Mouse (Mus musculus): ENCODE results near the gene Sephs1. TPM values are rescaled to one million over a fixed set of nuclear protein-coding genes. Genes with fewer than 3 reads are reported as not detected.

Gene Sephs1
- polyA plus RNA-seq, 1 experiment from 2014 or later, result 118 TPM

- no peak overlapping the region for H3K4me3 ChIP-seq
- H3K9me3 ChIP-seq (replicated peaks), result no peaks in the 10 kb centered on the region; the same call in 1 of the 2 replicates
- no peaks in the 10 kb centered on the region for H3K27me3 ChIP-seq (ENCODE audit: low read depth, poor library complexity, severe bottlenecking)
- no peaks in the 10 kb centered on the region for H3K36me3 ChIP-seq
- no peak for DNase-seq (ENCODE audit: low spot score)
- WGBS, result 91% methylated on average over 2 of the region's 2 CpGs
- H3K4me1 ChIP-seq, result no peaks in the 10 kb centered on the region
- H3K27ac ChIP-seq (replicated peaks), result no peak overlapping the region
Observed at GRCm38 (mm10) chr2:4950986-4951385, 69.6 kb downstream of the Sephs1 start.

- DNase-seq (ENCODE audit: low spot score), result no peak
- Histone ChIP-seq H3K9me3 (replicated peaks) (no peaks in the 10 kb centered on the region; the same call in 1 of the 2 replicates), H3K36me3 (no peaks in the 10 kb centered on the region), H3K4me3 (no peak overlapping the region), H3K27me3 (ENCODE audit: low read depth, poor library complexity, severe bottlenecking) (no peaks in the 10 kb centered on the region), H3K27ac (replicated peaks) (no peak overlapping the region), H3K4me1 (no peaks in the 10 kb centered on the region)
- WGBS, result 89% methylated on average over 6 of the region's 6 CpGs
Observed at GRCm38 (mm10) chr2:4954216-4954760, 72.9 kb downstream of the Sephs1 start.

GRCm38 (mm10) chr2:4958039-4958438 is 76.7 kb downstream of the Sephs1 start:
- no peaks in the 10 kb centered on the region for H3K9me3 ChIP-seq (replicated peaks)
- H3K36me3 ChIP-seq, result no peaks in the 10 kb centered on the region
- H3K27me3 ChIP-seq (ENCODE audit: low read depth, poor library complexity, severe bottlenecking), result no peaks in the 10 kb centered on the region
- DNase-seq (ENCODE audit: low spot score), result no peak
- H3K4me3 ChIP-seq, result no peak overlapping the region
- no peaks in the 10 kb centered on the region for H3K4me1 ChIP-seq
- WGBS, result 91% methylated on average over 12 of the region's 12 CpGs
- H3K27ac ChIP-seq (replicated peaks), result no peak overlapping the region

Other genes starting within 250 kb of the Sephs1 start
- 40.3 and 42.1 TPM in 2 replicates for gene Prpf18, start 229.5 kb upstream of the Sephs1 start, polyA plus RNA-seq (2016; fragmentation: Nextera tagmentation; extraction: Ambion mirVana)
- gene Bend7, start 163.7 kb upstream of the Sephs1 start, polyA plus RNA-seq (2016; fragmentation: Nextera tagmentation; extraction: Ambion mirVana), result 3.9 and 4.3 TPM in 2 replicates
- gene Phyh, start 37.5 kb downstream of the Sephs1 start, polyA plus RNA-seq (2016; fragmentation: Nextera tagmentation; extraction: Ambion mirVana), result 36.3 and 41.4 TPM in 2 replicates
- not detected in 2 replicates for gene Ucma, start 94.6 kb downstream of the Sephs1 start, polyA plus RNA-seq (2016; fragmentation: Nextera tagmentation; extraction: Ambion mirVana)
- gene Mcm10, start 131.2 kb downstream of the Sephs1 start, polyA plus RNA-seq (2016; fragmentation: Nextera tagmentation; extraction: Ambion mirVana), result 58.9 and 69.2 TPM in 2 replicates
- gene Optn, start 182.5 kb downstream of the Sephs1 start, polyA plus RNA-seq (2016; fragmentation: Nextera tagmentation; extraction: Ambion mirVana), result 3.4 and 4.4 TPM in 2 replicates

All from midbrain, embryonic 10.5 days (tissue).